Mouse (Mus musculus) myocyte (in vitro differentiated cells): ENCODE data around the gene Mgme1.

ENCODE experiments used
- CEBPB ChIP-seq: IDR thresholded peaks from 2 replicates; pipeline ENCODE4 v1.6.1; 2011; ENCODE audit warnings: mild to moderate bottlenecking, moderate library complexity; ENCODE audit not compliant: poor library complexity, insufficient read depth, severe bottlenecking
- E2F4 ChIP-seq: IDR thresholded peaks from one replicate; pipeline ENCODE4 v1.6.1; 2011; ENCODE audit warnings: mild to moderate bottlenecking, control low read depth, moderate library complexity; ENCODE audit not compliant: insufficient read depth
- MAX ChIP-seq: IDR thresholded peaks from one replicate; pipeline ENCODE4 v1.6.1; 2011; ENCODE audit warnings: low read depth, mild to moderate bottlenecking, control low read depth
- MYOD1 ChIP-seq, 3 experiments: IDR thresholded peaks; one replicate each; pipeline ENCODE4 v1.6.1; 2011; ENCODE audit warnings: control low read depth in 2 of 3, low read depth in 2 of 3, mild to moderate bottlenecking in 2 of 3, moderate library complexity in 1 of 3; ENCODE audit not compliant: insufficient read length in 2 of 3, control insufficient read depth in 1 of 3
- MYOG ChIP-seq, 3 experiments: IDR thresholded peaks; one replicate each; pipeline ENCODE4 v1.6.1; 2011; ENCODE audit warnings: control low read depth in 2 of 3, low read depth in 2 of 3, mild to moderate bottlenecking in 2 of 3; ENCODE audit not compliant: insufficient read length in 2 of 3, control insufficient read depth in 1 of 3, insufficient read depth in 1 of 3
- POLR2A ChIP-seq: IDR thresholded peaks from one replicate; pipeline ENCODE4 v1.6.1; 2011; ENCODE audit warnings: low read depth, mild to moderate bottlenecking, control low read depth, moderate library complexity; ENCODE audit not compliant: insufficient read length
- POLR2AphosphoS2 ChIP-seq: IDR thresholded peaks from one replicate; pipeline ENCODE4 v1.6.1; 2011; ENCODE audit warnings: low read depth, control low read depth; ENCODE audit not compliant: insufficient read length
- REST ChIP-seq: IDR thresholded peaks from one replicate; pipeline ENCODE4 v1.6.1; 2011; ENCODE audit warnings: mild to moderate bottlenecking, control low read depth, moderate library complexity; ENCODE audit not compliant: insufficient read depth, insufficient read length
- SRF ChIP-seq: IDR thresholded peaks from one replicate; pipeline ENCODE4 v1.6.1; 2011; ENCODE audit warnings: low read depth; ENCODE audit not compliant: control insufficient read depth, insufficient read length
- TCF12 ChIP-seq: IDR thresholded peaks from one replicate; pipeline ENCODE4 v1.6.1; 2011; ENCODE audit warnings: mild to moderate bottlenecking, control low read depth; ENCODE audit not compliant: poor library complexity, insufficient read depth, severe bottlenecking
- TCF3 ChIP-seq: IDR thresholded peaks from one replicate; pipeline ENCODE4 v1.6.1; 2011; ENCODE audit warnings: low read depth, control low read depth; ENCODE audit not compliant: insufficient read length
- USF1 ChIP-seq: IDR thresholded peaks from one replicate; pipeline ENCODE4 v1.6.1; 2011; ENCODE audit warnings: low read depth, mild to moderate bottlenecking, control low read depth, moderate library complexity

- TF ChIP-seq POLR2A: no peak
- TF ChIP-seq TCF12: no peak
- TF ChIP-seq POLR2AphosphoS2: no peak
- no peak for TF ChIP-seq MYOD1 (IDR thresholded peaks at IDR 0.05; ENCODE audit: control insufficient read depth in 1 of 3, insufficient read length in 2 of 3, low read depth in 2 of 3)
- TF ChIP-seq MYOG (IDR thresholded peaks at IDR 0.05; ENCODE audit: control insufficient read depth in 1 of 3, insufficient read depth in 1 of 3, insufficient read length in 2 of 3, low read depth in 2 of 3): no peak
- TF ChIP-seq USF1: no peak
- no peak for TF ChIP-seq E2F4
- TF ChIP-seq REST: no peak
- no peak for TF ChIP-seq MAX
- TF ChIP-seq CEBPB: no peak
- no peak for TF ChIP-seq SRF
- no peak for TF ChIP-seq TCF3
These were observed 10.1 kb downstream of the Mgme1 start for GRCm38 (mm10) chr2:144280568-144280967.
